In the genomic region with DNA sequence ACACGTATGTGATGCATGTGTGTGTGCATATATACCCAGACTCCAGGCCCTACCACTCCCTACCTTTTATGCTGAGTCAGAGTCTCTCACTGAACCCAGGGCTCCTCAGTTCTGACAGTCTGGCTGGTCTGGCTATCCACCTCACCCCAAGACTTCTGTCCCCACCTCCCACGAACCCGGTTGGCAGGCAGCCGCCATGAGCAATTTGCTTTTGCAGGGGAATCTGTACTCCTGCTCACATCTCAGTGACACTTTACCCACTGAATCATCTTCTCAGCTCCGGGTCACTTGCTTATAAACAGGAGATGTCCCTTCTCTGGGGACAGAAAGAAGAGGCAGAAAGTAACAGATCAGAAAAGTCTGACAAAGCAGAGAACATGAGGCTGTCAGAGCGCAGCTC, we compare ENCODE assay signal across 27 mouse cellular contexts.
DNase-seq lines count a peak whose midpoint lies in the region; ATAC-seq and TF ChIP-seq lines count a peak whose summit lies in the region.
"Had no signal": no experiment of that assay in that cellular context is flagged by ENCODE, and none has a peak within 500 bp of the region (broad histone marks: within the 10 kb centered on the region; RNA-seq: fewer than 3 reads in every experiment).

No protein-coding gene starts in this region.

- no peak overlapping the region for H3K4me3 ChIP-seq in embryonic facial prominence, embryonic 12.5 days
- no peak overlapping the region for H3K4me3 ChIP-seq in embryonic facial prominence, embryonic 10.5 days
- no peak overlapping the region for H3K4me3 ChIP-seq in ES-E14 (ENCODE audit: insufficient read depth in 1 of 2, low read depth in 1 of 2, low read length in 2 of 2, poor library complexity in 1 of 2, severe bottlenecking in 1 of 2)
- H3K4me3 ChIP-seq: embryonic facial prominence, embryonic 13.5 days; heart, embryonic 12.5 days; hindbrain, embryonic 10.5 days; intestine, embryonic 15.5 days; layer of hippocampus, adult 2 months; limb, embryonic 10.5 days; liver, embryonic 15.5 days; neural tube, embryonic 12.5 days had no signal

- no peak for ATAC-seq in embryonic facial prominence, embryonic 12.5 days (ENCODE audit: insufficient number of reproducible peaks, insufficient read depth, low FRiP score, low TSS enrichment)
- ATAC-seq: forebrain, embryonic 16.5 days; hindbrain, embryonic 16.5 days; intestine, embryonic 15.5 days had no signal

- in situ Hi-C loops in ES-E14 (cut with MboI; ENCODE audit: low sequenced_read_pairs in 2 of 2, unreplicated experiment in 2 of 2) = no loop called here

- 0 out of 2 replicates have a peak, but pooled peaks cover 3% of the 10 kb centered on the region for H3K9me3 ChIP-seq in embryonic facial prominence, embryonic 12.5 days
- peaks cover 11% of the 10 kb centered on the region for H3K9me3 ChIP-seq in embryonic facial prominence, embryonic 10.5 days
- H3K9me3 ChIP-seq in ES-E14 (ENCODE audit: control insufficient read depth, insufficient read depth, low read depth, low read length) = no peaks in the 10 kb centered on the region
- H3K9me3 ChIP-seq: intestine, embryonic 15.5 days; limb, embryonic 10.5 days; liver, embryonic 15.5 days; neural tube, embryonic 12.5 days had no signal

- peak overlapping the region; percentile 46; the same call in 1 of the 2 replicates for H3K27ac ChIP-seq in embryonic facial prominence, embryonic 12.5 days
- no peak overlapping the region for H3K27ac ChIP-seq in embryonic facial prominence, embryonic 10.5 days (replicated peaks)
- no peak overlapping the region for H3K27ac ChIP-seq in ES-E14 (ENCODE audit: insufficient read depth, low read depth, low read length, poor library complexity, severe bottlenecking)
- H3K27ac ChIP-seq: embryonic facial prominence, embryonic 13.5 days; hindbrain, embryonic 10.5 days; intestine, embryonic 15.5 days; limb, embryonic 10.5 days; liver, embryonic 15.5 days; neural tube, embryonic 12.5 days had no signal

- no peak overlapping the region for H3K9ac ChIP-seq in embryonic facial prominence, embryonic 12.5 days
- H3K9ac ChIP-seq in ES-E14 (ENCODE audit: insufficient read depth, low read depth, low read length, poor library complexity, severe bottlenecking) = no peak overlapping the region
- H3K9ac ChIP-seq: embryonic facial prominence, embryonic 13.5 days; heart, embryonic 12.5 days; intestine, embryonic 15.5 days; liver, embryonic 15.5 days; neural tube, embryonic 12.5 days had no signal

- WGBS in embryonic facial prominence, embryonic 12.5 days = 61% methylated on average over 6 of the region's 6 CpGs
- 71% methylated on average over 6 of the region's 6 CpGs for WGBS in embryonic facial prominence, embryonic 10.5 days

- H3K4me1 ChIP-seq in embryonic facial prominence, embryonic 12.5 days = peaks cover 16% of the 10 kb centered on the region
- peaks cover 29% of the 10 kb centered on the region for H3K4me1 ChIP-seq in embryonic facial prominence, embryonic 10.5 days
- H3K4me1 ChIP-seq in ES-E14 (ENCODE audit: control insufficient read depth in 2 of 2, insufficient read depth in 2 of 2, low read length in 2 of 2, poor library complexity in 1 of 2) = no peaks in the 10 kb centered on the region
- H3K4me1 ChIP-seq: heart, embryonic 12.5 days; liver, embryonic 15.5 days; neural tube, embryonic 12.5 days had no signal

- no peak for DNase-seq in embryonic facial prominence, embryonic 10.5 days (ENCODE audit: low spot score)
- DNase-seq in lung, postnatal 10 days = peak; percentile 48
- DNase-seq in lung, postnatal 36 days = no peak
- DNase-seq in ES-E14 (ENCODE audit: low read depth, low spot score) = no peak
- DNase-seq in lung, postnatal 14 days = peak; percentile 27
- DNase-seq in layer of hippocampus, adult 11-12 months (ENCODE audit: low spot score) = no peak
- no peak for DNase-seq in heart, adult 9 months (ENCODE audit: low spot score in 2 of 2)
- DNase-seq: adrenal gland, postnatal 14 days; cerebellum, adult 8-10 months; gastrocnemius, postnatal 10 days; heart, postnatal 10 days; liver; right cerebral cortex, postnatal 25 days; thymus, postnatal 25 days had no signal

- no peaks in the 10 kb centered on the region for H3K36me3 ChIP-seq in embryonic facial prominence, embryonic 12.5 days
- no peaks in the 10 kb centered on the region for H3K36me3 ChIP-seq in embryonic facial prominence, embryonic 10.5 days (replicated peaks)
- H3K36me3 ChIP-seq in ES-E14 (ENCODE audit: control insufficient read depth, insufficient read depth, low read length, poor library complexity, severe bottlenecking) = no peaks in the 10 kb centered on the region
- H3K36me3 ChIP-seq: embryonic facial prominence, embryonic 13.5 days; heart, embryonic 12.5 days; hindbrain, embryonic 10.5 days; intestine, embryonic 15.5 days; limb, embryonic 10.5 days; liver, embryonic 15.5 days; neural tube, embryonic 12.5 days had no signal

- no peaks in the 10 kb centered on the region for H3K27me3 ChIP-seq in embryonic facial prominence, embryonic 12.5 days
- H3K27me3 ChIP-seq in embryonic facial prominence, embryonic 10.5 days (replicated peaks; ENCODE audit: low read depth, poor library complexity, severe bottlenecking) = peaks cover 12% of the 10 kb centered on the region; the same call in 1 of the 2 replicates
- H3K27me3 ChIP-seq: CH12.LX; heart, embryonic 12.5 days; intestine, embryonic 15.5 days; liver, embryonic 15.5 days; neural tube, embryonic 12.5 days had no signal

- no peak overlapping the region for H3K4me2 ChIP-seq in embryonic facial prominence, embryonic 12.5 days (replicated peaks)
- H3K4me2 ChIP-seq: embryonic facial prominence, embryonic 13.5 days; heart, embryonic 12.5 days; intestine, embryonic 15.5 days; liver, embryonic 15.5 days; midbrain, embryonic 11.5 days; neural tube, embryonic 12.5 days had no signal

TF ChIP-seq in ES-E14, 5 proteins besides CTCF, POLR2A, EP300 and RAD21:
- TF ChIP-seq MAFK (IDR thresholded peaks at IDR 0.05; ENCODE audit: insufficient read depth, low read depth, low read length) (0 out of 2 replicates have a peak, but pooled peaks have one; percentile 29), CHD2 (IDR thresholded peaks at IDR 0.05; ENCODE audit: low read depth, low read length) (no peak)

Comparison
In these comparisons a context has a peak if more than half of its experiments do, and no peak if none do; other contexts are left out.
1. DNase-seq: peak in lung, postnatal 10 days (single experiment) and lung, postnatal 14 days (single experiment); none in embryonic facial prominence, embryonic 10.5 days (single experiment), lung, postnatal 36 days (single experiment), ES-E14 (single experiment), layer of hippocampus, adult 11-12 months (single experiment) and heart, adult 9 months (0 of 2).